Mouse (Mus musculus) kidney, adult 2 months (tissue): ENCODE measurements around the gene Glrx3.

Experiments
- CTCF ChIP-seq: fragments of 200-500 bp; conservative IDR thresholded peaks from 2 replicates; pipeline ENCODE4 v1.5.1; 2011; ENCODE audit warnings: low read depth, mild to moderate bottlenecking, control low read depth, low read length, moderate library complexity, mixed read lengths; ENCODE audit not compliant: insufficient read depth, insufficient read length
- POLR2A ChIP-seq: fragments of 200-500 bp; IDR thresholded peaks from one replicate; pipeline ENCODE4 v1.6.1; 2011; ENCODE audit warnings: low read depth, low read length, control low read depth

DNA sequence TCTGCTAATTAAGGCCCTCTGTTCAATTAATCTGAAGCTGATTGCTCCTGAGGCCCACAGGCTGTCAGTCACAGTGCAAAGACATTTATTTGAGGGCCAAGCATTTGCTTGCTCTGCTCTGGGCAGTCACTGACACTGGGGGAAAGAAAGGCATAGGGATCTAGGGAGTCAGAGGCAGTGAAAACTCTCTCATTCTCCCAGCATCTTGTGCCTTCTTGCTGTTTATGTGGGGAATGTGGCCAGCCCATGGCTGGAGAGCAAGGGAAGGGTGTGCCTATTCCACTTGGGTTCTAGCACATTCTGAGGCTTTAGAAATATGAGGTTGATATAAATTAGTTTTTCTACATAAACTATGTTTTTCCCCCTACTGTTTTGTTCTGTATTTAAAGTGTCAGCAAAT is 80.2 kb downstream of the Glrx3 start:
- TF ChIP-seq CTCF (no peak), POLR2A (no peak)
